Mouse (Mus musculus): ENCODE results near the gene Rad51c. TPM values are rescaled to one million over a fixed set of nuclear protein-coding genes. Genes with fewer than 3 reads are reported as not detected.

The Rad51c gene
- polyA plus RNA-seq, 1 experiment from 2014 or later = 8.4 TPM

- peak; percentile 96 for ATAC-seq (ENCODE audit: low read depth)
- WGBS = under 1% methylated on average over 93 of the region's 104 CpGs
- Histone ChIP-seq H3K9ac (ENCODE audit: low read length) (peak within 1 kb of the TSS; percentile 57), H3K27ac (ENCODE audit: low read length) (no peak within 1 kb of the TSS), H3K4me1 (replicated peaks; ENCODE audit: control insufficient read depth, insufficient read depth, low read length) (peaks cover 10% of the 10 kb centered on the region; the same call in 1 of the 2 replicates), H3K9me3 (ENCODE audit: control insufficient read depth, low read length) (no peaks in the 10 kb centered on the region), H3K4me2 (ENCODE audit: low read depth, low read length) (peak within 1 kb of the TSS; percentile 99), H3K4me3 (ENCODE audit: low read length) (peak within 1 kb of the TSS; percentile 75), H3K27me3 (ENCODE audit: control insufficient read depth, insufficient read depth, low read depth, low read length) (peaks cover 28% of the 10 kb centered on the region), H3K36me3 (ENCODE audit: control insufficient read depth, insufficient read depth, low read length) (no peaks in the 10 kb centered on the region)
Observed at GRCm38 (mm10) chr11:87358331-87359261, 46.2 kb downstream of the Rad51c start, which contains the start of gene Ppm1e. TSS of gene Ppm1e (minus strand) at chr11:87359023.

GRCm38 (mm10) chr11:87357317-87358300, 47.1 kb downstream of the Rad51c start:
- peak overlapping the region; percentile 57 for H3K9ac ChIP-seq (ENCODE audit: low read length)
- H3K4me1 ChIP-seq (replicated peaks; ENCODE audit: control insufficient read depth, insufficient read depth, low read length) = peaks cover 10% of the 10 kb centered on the region; the same call in 1 of the 2 replicates
- H3K36me3 ChIP-seq (ENCODE audit: control insufficient read depth, insufficient read depth, low read length) = no peaks in the 10 kb centered on the region
- H3K4me2 ChIP-seq (ENCODE audit: low read depth, low read length) = peak overlapping the region; percentile 99
- peak overlapping the region; percentile 75 for H3K4me3 ChIP-seq (ENCODE audit: low read length)
- WGBS = 7% methylated on average over 31 of the region's 31 CpGs
- no peak overlapping the region for H3K27ac ChIP-seq (ENCODE audit: low read length)
- no peaks in the 10 kb centered on the region for H3K9me3 ChIP-seq (ENCODE audit: control insufficient read depth, low read length)
- peaks cover 28% of the 10 kb centered on the region for H3K27me3 ChIP-seq (ENCODE audit: control insufficient read depth, insufficient read depth, low read depth, low read length)
- no peak for ATAC-seq (ENCODE audit: low read depth)

GRCm38 (mm10) chr11:87354861-87355260, 49.9 kb downstream of the Rad51c start:
- WGBS = 87% methylated on average over 1 of the region's 1 CpGs
- H3K9me3 ChIP-seq (ENCODE audit: control insufficient read depth, low read length) = no peaks in the 10 kb centered on the region
- H3K4me2 ChIP-seq (ENCODE audit: low read depth, low read length) = no peak overlapping the region
- peaks cover 25% of the 10 kb centered on the region for H3K27me3 ChIP-seq (ENCODE audit: control insufficient read depth, insufficient read depth, low read depth, low read length)
- no peak overlapping the region for H3K9ac ChIP-seq (ENCODE audit: low read length)
- H3K4me3 ChIP-seq (ENCODE audit: low read length) = no peak overlapping the region
- H3K36me3 ChIP-seq (ENCODE audit: control insufficient read depth, insufficient read depth, low read length) = no peaks in the 10 kb centered on the region
- H3K4me1 ChIP-seq (replicated peaks; ENCODE audit: control insufficient read depth, insufficient read depth, low read length) = peaks cover 10% of the 10 kb centered on the region; the same call in 1 of the 2 replicates
- no peak for ATAC-seq (ENCODE audit: low read depth)
- no peak overlapping the region for H3K27ac ChIP-seq (ENCODE audit: low read length)

GRCm38 (mm10) chr11:87353646-87354170, 51.0 kb downstream of the Rad51c start:
- no peak for ATAC-seq (ENCODE audit: low read depth)
- Histone ChIP-seq H3K4me1 (replicated peaks; ENCODE audit: control insufficient read depth, insufficient read depth, low read length) (peaks cover 10% of the 10 kb centered on the region; the same call in 1 of the 2 replicates), H3K4me2 (ENCODE audit: low read depth, low read length) (no peak overlapping the region), H3K27ac (ENCODE audit: low read length) (no peak overlapping the region), H3K27me3 (ENCODE audit: control insufficient read depth, insufficient read depth, low read depth, low read length) (peaks cover 14% of the 10 kb centered on the region), H3K36me3 (ENCODE audit: control insufficient read depth, insufficient read depth, low read length) (no peaks in the 10 kb centered on the region), H3K9me3 (ENCODE audit: control insufficient read depth, low read length) (no peaks in the 10 kb centered on the region), H3K9ac (ENCODE audit: low read length) (no peak overlapping the region), H3K4me3 (ENCODE audit: low read length) (no peak overlapping the region)
- 73% methylated on average over 7 of the region's 7 CpGs for WGBS

Other genes starting within 250 kb of the Rad51c start
- gene Ppm1e, start 45.9 kb downstream of the Rad51c start, polyA plus RNA-seq (2015; fragmentation: Nextera tagmentation; extraction: Ambion mirVana) = 2.0 and 2.1 TPM in 2 replicates
- 0.52 and 0.62 TPM in 2 replicates for gene Tex14, start 111 bp upstream of the Rad51c start, polyA plus RNA-seq (2015; fragmentation: Nextera tagmentation; extraction: Ambion mirVana)
- gene Gm11492, start 161.7 kb upstream of the Rad51c start, polyA plus RNA-seq (2015; fragmentation: Nextera tagmentation; extraction: Ambion mirVana) = not detected in 2 replicates
- gene Sept4, start 163.9 kb upstream of the Rad51c start, polyA plus RNA-seq (2015; fragmentation: Nextera tagmentation; extraction: Ambion mirVana) = 96.9 and 111 TPM in 2 replicates
- 33.5 and 33.9 TPM in 2 replicates for gene Mtmr4, start 187.2 kb upstream of the Rad51c start, polyA plus RNA-seq (2015; fragmentation: Nextera tagmentation; extraction: Ambion mirVana)
- 0.25 and 0.26 TPM in 2 replicates for gene Hsf5, start 212.2 kb upstream of the Rad51c start, polyA plus RNA-seq (2015; fragmentation: Nextera tagmentation; extraction: Ambion mirVana)